Mouse (Mus musculus) liver, embryonic 16.5 days (tissue): Measurements from ENCODE around the gene Sct. TPM values are rescaled to one million over a fixed set of nuclear protein-coding genes. Genes with fewer than 3 reads are reported as not detected.

Experiments
- ATAC-seq: fragments of 200-750 bp; cut with Nextera tagmentation; 2 replicates; pipeline ENCODE4 v1.8.0; 2017; ENCODE audit warnings: low read depth, mild to moderate bottlenecking, moderate number of reproducible peaks, moderate library complexity
- H3K27ac ChIP-seq: fragments of 300-500 bp; sonication (generic); 2 replicates; pipeline ENCODE4 v1.5.1; 2014; ENCODE audit warnings: mild to moderate bottlenecking, low read length
- H3K27me3 ChIP-seq: fragments of 300-500 bp; sonication (generic); 2 replicates; pipeline ENCODE4 v1.6.1; 2014; ENCODE audit warnings: low read depth, low read length, mixed read lengths; ENCODE audit not compliant: control insufficient read depth, insufficient read depth
- H3K36me3 ChIP-seq: fragments of 300-500 bp; sonication (generic); 2 replicates; pipeline ENCODE4 v1.6.1; 2014; ENCODE audit warnings: mild to moderate bottlenecking; ENCODE audit not compliant: control insufficient read depth, insufficient read depth
- H3K4me1 ChIP-seq: fragments of 300-500 bp; sonication (generic); 2 replicates; pipeline ENCODE4 v1.6.1; 2014; ENCODE audit warnings: low read depth, low read length, mixed read lengths; ENCODE audit not compliant: control insufficient read depth
- H3K4me2 ChIP-seq: fragments of 300-500 bp; sonication (generic); 2 replicates; pipeline ENCODE4 v1.6.1; 2014; ENCODE audit warnings: low read depth, low read length, mixed read lengths
- H3K4me3 ChIP-seq: fragments of 300-500 bp; sonication (generic); 2 replicates; pipeline ENCODE4 v1.5.1; 2014; ENCODE audit warnings: low read depth, mild to moderate bottlenecking, low read length
- H3K9ac ChIP-seq: fragments of 300-500 bp; sonication (generic); 2 replicates; pipeline ENCODE4 v1.6.1; 2014; ENCODE audit warnings: low read depth, low read length
- H3K9me3 ChIP-seq: fragments of 300-500 bp; sonication (generic); replicated peaks from 2 replicates; pipeline ENCODE4 v1.6.1; 2016; ENCODE audit warnings: low read length; ENCODE audit not compliant: control insufficient read depth
- WGBS: fragments of 180-500 bp; shearing (Covaris S2); extraction: QIAGEN DNeasy Blood & Tissue Kit; methylation state at CpG from one replicate; pipeline ENCODE4 v1.1.7; 2014; ENCODE audit not compliant: insufficient replicate concordance; 5-methylcytosine and 5-hydroxymethylcytosine counted together
- polyA plus RNA-seq: library from polyadenylated mRNA; unstranded; fragments of >200 nt; fragmentation: Nextera tagmentation; extraction: Ambion mirVana; gene quantifications from 2 replicates; pipeline ENCODE4 v1.2.1, GENCODE M21; 2015

Sct gene
- polyA plus RNA-seq, 1 experiment from 2014 or later: 1.4 TPM

GRCm38 (mm10) chr7:141293852-141294471, 15.0 kb upstream of the Sct start:
- Histone ChIP-seq H3K27ac (no peak overlapping the region), H3K4me2 (peak overlapping the region; percentile 1; the same call in 1 of the 2 replicates), H3K36me3 (0 out of 2 replicates have a peak, but pooled peaks cover 3% of the 10 kb centered on the region), H3K9me3 (no peaks in the 10 kb centered on the region), H3K4me3 (peak overlapping the region; percentile 23; the same call in 1 of the 2 replicates), H3K27me3 (peaks cover 56% of the 10 kb centered on the region), H3K9ac (no peak overlapping the region), H3K4me1 (peaks cover 4% of the 10 kb centered on the region)
- 1% methylated on average over 53 of the region's 53 CpGs for WGBS
- ATAC-seq: no peak

GRCm38 (mm10) chr7:141292583-141293388, 13.9 kb upstream of the Sct start:
- H3K4me3 ChIP-seq: no peak overlapping the region
- no peak overlapping the region for H3K27ac ChIP-seq
- peaks cover 60% of the 10 kb centered on the region for H3K27me3 ChIP-seq
- H3K36me3 ChIP-seq: 0 out of 2 replicates have a peak, but pooled peaks cover 3% of the 10 kb centered on the region
- H3K4me1 ChIP-seq: peaks cover 4% of the 10 kb centered on the region
- no peaks in the 10 kb centered on the region for H3K9me3 ChIP-seq
- no peak overlapping the region for H3K9ac ChIP-seq
- WGBS: 30% methylated on average over 15 of the region's 15 CpGs
- no peak overlapping the region for H3K4me2 ChIP-seq
- no peak for ATAC-seq

- H3K9me3 ChIP-seq: no peaks in the 10 kb centered on the region
- peak within 1 kb of the TSS; percentile 35 for H3K4me3 ChIP-seq
- ATAC-seq: no peak
- 3% methylated on average over 46 of the region's 46 CpGs for WGBS
- 0 out of 2 replicates have a peak, but pooled peaks cover under 1% of the 10 kb centered on the region for H3K36me3 ChIP-seq
- no peak within 1 kb of the TSS for H3K9ac ChIP-seq
- H3K27me3 ChIP-seq: peaks cover 60% of the 10 kb centered on the region
- peak within 1 kb of the TSS; percentile 57 for H3K4me2 ChIP-seq
- no peak within 1 kb of the TSS for H3K27ac ChIP-seq
- peaks cover 4% of the 10 kb centered on the region for H3K4me1 ChIP-seq
These were observed 13.1 kb upstream of the Sct start, which contains the start of gene Drd4 for GRCm38 (mm10) chr7:141291921-141292582. Gene Drd4, plus strand, starts transcription at chr7:141292006.

GRCm38 (mm10) chr7:141288042-141288441, 9.1 kb upstream of the Sct start:
- Histone ChIP-seq H3K9me3 (no peaks in the 10 kb centered on the region), H3K36me3 (no peaks in the 10 kb centered on the region), H3K9ac (no peak overlapping the region), H3K4me1 (no peaks in the 10 kb centered on the region; the same call in 1 of the 2 replicates), H3K27me3 (peaks cover 31% of the 10 kb centered on the region), H3K27ac (no peak overlapping the region), H3K4me3 (no peak overlapping the region), H3K4me2 (no peak overlapping the region)
- ATAC-seq: no peak
- whole genome bisulfite sequencing: 62% methylated on average over 3 of the region's 3 CpGs

GRCm38 (mm10) chr7:141282756-141283155, 3.8 kb upstream of the Sct start:
- peaks cover 19% of the 10 kb centered on the region for H3K27me3 ChIP-seq
- ATAC-seq: no peak
- 74% methylated on average over 4 of the region's 4 CpGs for WGBS

GRCm38 (mm10) chr7:141281442-141281841, 2.5 kb upstream of the Sct start:
- no peaks in the 10 kb centered on the region for H3K36me3 ChIP-seq
- no peak overlapping the region for H3K9ac ChIP-seq
- no peak overlapping the region for H3K4me2 ChIP-seq
- no peak overlapping the region for H3K27ac ChIP-seq
- H3K27me3 ChIP-seq: peaks cover 21% of the 10 kb centered on the region
- H3K9me3 ChIP-seq: no peaks in the 10 kb centered on the region
- WGBS: 74% methylated on average over 6 of the region's 6 CpGs
- no peak overlapping the region for H3K4me3 ChIP-seq
- no peak for ATAC-seq
- H3K4me1 ChIP-seq: no peaks in the 10 kb centered on the region

More at GRCm38 (mm10) chr7:141282756-141283155, 3.8 kb upstream of the Sct start:
- H3K4me3 ChIP-seq: no peak overlapping the region
- H3K27ac ChIP-seq: no peak overlapping the region
- no peaks in the 10 kb centered on the region for H3K4me1 ChIP-seq
- no peak overlapping the region for H3K9ac ChIP-seq
- H3K36me3 ChIP-seq: no peaks in the 10 kb centered on the region
- H3K9me3 ChIP-seq: no peaks in the 10 kb centered on the region
- no peak overlapping the region for H3K4me2 ChIP-seq

GRCm38 (mm10) chr7:141277701-141278678, 943 bp downstream of the Sct start:
- 64% methylated on average over 11 of the region's 11 CpGs for WGBS

GRCm38 (mm10) chr7:141276546-141276945, 2.4 kb downstream of the Sct start, which contains the start of gene Cdhr5:
Gene Cdhr5, minus strand, starts transcription at chr7:141276786.
- no peak within 1 kb of the TSS for H3K4me2 ChIP-seq
- 57% methylated on average over 11 of the region's 11 CpGs for WGBS
- H3K36me3 ChIP-seq: no peaks in the 10 kb centered on the region
- no peak within 1 kb of the TSS for H3K4me3 ChIP-seq
- no peak for ATAC-seq
- no peak within 1 kb of the TSS for H3K9ac ChIP-seq
- H3K27ac ChIP-seq: no peak within 1 kb of the TSS
- no peaks in the 10 kb centered on the region for H3K4me1 ChIP-seq
- no peaks in the 10 kb centered on the region for H3K9me3 ChIP-seq
- H3K27me3 ChIP-seq: peaks cover 21% of the 10 kb centered on the region

More at GRCm38 (mm10) chr7:141277701-141278678, 943 bp downstream of the Sct start:
- H3K36me3 ChIP-seq: no peaks in the 10 kb centered on the region
- H3K9me3 ChIP-seq: no peaks in the 10 kb centered on the region
- no peak for ATAC-seq
- peaks cover 21% of the 10 kb centered on the region for H3K27me3 ChIP-seq
- no peak overlapping the region for H3K4me2 ChIP-seq
- H3K9ac ChIP-seq: no peak overlapping the region
- H3K4me1 ChIP-seq: no peaks in the 10 kb centered on the region
- H3K4me3 ChIP-seq: no peak overlapping the region
- no peak overlapping the region for H3K27ac ChIP-seq
